12 mouse cellular contexts compared by ENCODE assay signal in the genomic region with DNA sequence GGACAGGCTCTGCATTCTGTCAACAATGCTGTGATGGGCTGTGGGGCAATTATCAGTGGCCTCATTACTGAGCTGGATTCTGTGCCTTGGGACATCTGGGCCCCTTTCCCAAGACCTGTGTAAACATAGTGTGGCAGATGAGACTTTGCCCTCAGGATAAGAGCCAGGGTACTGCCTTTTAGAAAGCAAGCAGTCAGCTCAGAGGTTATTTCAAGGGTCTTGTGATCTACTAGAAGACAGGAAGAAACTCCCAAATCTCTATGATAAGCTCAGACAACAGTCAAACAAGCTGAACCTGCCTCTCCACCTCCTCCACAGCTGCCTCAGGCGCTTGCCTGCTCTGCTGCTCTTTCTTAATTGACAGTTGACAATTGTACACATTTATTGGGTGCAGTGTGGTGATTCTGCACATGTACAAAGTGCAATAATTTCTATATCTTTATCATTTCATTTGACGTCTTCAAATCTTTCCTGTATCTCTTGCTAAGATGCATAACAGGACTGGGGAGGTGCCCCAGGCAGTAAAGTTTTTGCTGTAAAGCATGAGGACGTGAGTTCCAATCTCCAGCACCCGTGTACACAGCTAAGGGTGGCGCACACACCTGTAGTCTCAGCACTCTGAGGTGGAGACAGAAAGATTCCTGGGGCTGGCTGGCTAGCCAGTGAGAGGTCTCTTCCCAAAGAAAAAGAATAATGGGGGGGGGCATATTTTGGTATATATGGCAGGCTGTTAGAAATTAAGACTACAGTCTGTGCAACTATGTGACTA. TPM values are rescaled to one million over a fixed set of nuclear protein-coding genes. Genes with fewer than 3 reads are reported as not detected.
A peak's percentile ranks its signal among the peaks of the same experiment; 100 is the strongest.
DNase-seq lines count a peak whose midpoint lies in the region; ATAC-seq and TF ChIP-seq lines count a peak whose summit lies in the region.
"Had no signal": no experiment of that assay in that cellular context is flagged by ENCODE, and none has a peak within 500 bp of the region (broad histone marks: within the 10 kb centered on the region; RNA-seq: fewer than 3 reads in every experiment).

No protein-coding gene starts in this region.

- ATAC-seq in kidney, embryonic 16.5 days (ENCODE audit: low FRiP score, low TSS enrichment) = no peak
- peak; percentile 93 for ATAC-seq in intestine, embryonic 14.5 days (replicated peaks; ENCODE audit: low FRiP score, low TSS enrichment, low read depth)
- ATAC-seq in liver, embryonic 13.5 days (ENCODE audit: low read depth) = peak; percentile 77
- ATAC-seq in granulocyte monocyte progenitor cell, adult 5-6 weeks (replicated peaks; ENCODE audit: poor library complexity, severe bottlenecking) = no peak
- ATAC-seq in erythroid progenitor cell, adult 5-6 weeks (replicated peaks; ENCODE audit: low FRiP score, poor library complexity, severe bottlenecking) = no peak

- H3K36me3 ChIP-seq in kidney, embryonic 16.5 days (ENCODE audit: insufficient read depth, low read length) = no peaks in the 10 kb centered on the region
- H3K36me3 ChIP-seq in intestine, embryonic 14.5 days (ENCODE audit: control insufficient read depth, insufficient read depth, low read length) = no peaks in the 10 kb centered on the region
- H3K36me3 ChIP-seq in liver, embryonic 13.5 days = no peaks in the 10 kb centered on the region
- H3K36me3 ChIP-seq: embryonic facial prominence, embryonic 15.5 days; hindbrain, embryonic 15.5 days had no signal

- peaks cover 8% of the 10 kb centered on the region; the same call in 1 of the 2 replicates for H3K9me3 ChIP-seq in kidney, embryonic 16.5 days (ENCODE audit: low read length)
- H3K9me3 ChIP-seq in intestine, embryonic 14.5 days (ENCODE audit: control insufficient read depth, low read length) = 0 out of 2 replicates have a peak, but pooled peaks cover 6% of the 10 kb centered on the region
- no peaks in the 10 kb centered on the region for H3K9me3 ChIP-seq in liver, embryonic 13.5 days (replicated peaks)
- H3K9me3 ChIP-seq: embryonic facial prominence, embryonic 15.5 days; hindbrain, embryonic 15.5 days had no signal

- H3K4me2 ChIP-seq in kidney, embryonic 16.5 days (replicated peaks; ENCODE audit: low read depth, low read length) = no peak overlapping the region
- H3K4me2 ChIP-seq in intestine, embryonic 14.5 days (ENCODE audit: low read length) = no peak overlapping the region
- H3K4me2 ChIP-seq in liver, embryonic 13.5 days = no peak overlapping the region
- H3K4me2 ChIP-seq: embryonic facial prominence, embryonic 15.5 days; hindbrain, embryonic 15.5 days had no signal

- DNase-seq in kidney, adult 11 months = peak; percentile 65
- peak; percentile 39 for DNase-seq in embryo, embryonic 10 days (ENCODE audit: low spot score)
- DNase-seq in intestine, embryonic 14.5 days (ENCODE audit: low spot score) = peak; percentile 58
- no peak for DNase-seq in liver, embryonic 13.5 days
- no peak for DNase-seq in left cerebral cortex, adult 2 months (ENCODE audit: extremely low spot score in 1 of 2, low spot score in 2 of 2)
- DNase-seq: cerebellum, adult 2 months; lung, postnatal 4 days had no signal

- intact Hi-C loops in left cerebral cortex, adult 2 months (cut with DNase I) = no loop called here

- H3K4me3 ChIP-seq in kidney, embryonic 16.5 days (ENCODE audit: low read length) = no peak overlapping the region
- H3K4me3 ChIP-seq in intestine, embryonic 14.5 days (ENCODE audit: low read depth, low read length) = no peak overlapping the region
- H3K4me3 ChIP-seq in liver, embryonic 13.5 days (replicated peaks) = no peak overlapping the region
- no peak overlapping the region for H3K4me3 ChIP-seq in left cerebral cortex, adult 2 months
- H3K4me3 ChIP-seq: embryonic facial prominence, embryonic 15.5 days; hindbrain, embryonic 15.5 days had no signal

- H3K27me3 ChIP-seq in kidney, embryonic 16.5 days (ENCODE audit: insufficient read depth, low read length) = no peaks in the 10 kb centered on the region
- H3K27me3 ChIP-seq in intestine, embryonic 14.5 days (replicated peaks; ENCODE audit: control insufficient read depth, insufficient read depth, low read length) = no peaks in the 10 kb centered on the region
- no peaks in the 10 kb centered on the region for H3K27me3 ChIP-seq in liver, embryonic 13.5 days
- H3K27me3 ChIP-seq: embryonic facial prominence, embryonic 15.5 days; hindbrain, embryonic 15.5 days had no signal

- no peak for TF ChIP-seq CTCF in left cerebral cortex, adult 2 months (IDR thresholded peaks at IDR 0.05)

- no peak overlapping the region for H3K9ac ChIP-seq in kidney, embryonic 16.5 days (replicated peaks; ENCODE audit: low read length)
- no peak overlapping the region for H3K9ac ChIP-seq in intestine, embryonic 14.5 days (ENCODE audit: low read length)
- no peak overlapping the region for H3K9ac ChIP-seq in liver, embryonic 13.5 days
- H3K9ac ChIP-seq: embryonic facial prominence, embryonic 15.5 days; hindbrain, embryonic 15.5 days had no signal

- WGBS in kidney, embryonic 16.5 days = 75% methylated on average over 5 of the region's 5 CpGs
- 50% methylated on average over 5 of the region's 5 CpGs for WGBS in intestine, embryonic 14.5 days
- WGBS in liver, embryonic 13.5 days (ENCODE audit: insufficient replicate concordance) = 46% methylated on average over 5 of the region's 5 CpGs

- no peak overlapping the region for H3K27ac ChIP-seq in kidney, embryonic 16.5 days (ENCODE audit: low read length)
- H3K27ac ChIP-seq in intestine, embryonic 14.5 days (ENCODE audit: low read depth) = no peak overlapping the region
- H3K27ac ChIP-seq in liver, embryonic 13.5 days = 0 out of 2 replicates have a peak overlapping the region, but pooled peaks have one; percentile 9
- H3K27ac ChIP-seq in left cerebral cortex, adult 2 months = no peak overlapping the region
- H3K27ac ChIP-seq: embryonic facial prominence, embryonic 15.5 days; hindbrain, embryonic 15.5 days had no signal

- 0 out of 2 replicates have a peak, but pooled peaks cover 2% of the 10 kb centered on the region for H3K4me1 ChIP-seq in kidney, embryonic 16.5 days (ENCODE audit: insufficient read depth, low read length)
- H3K4me1 ChIP-seq in intestine, embryonic 14.5 days (replicated peaks; ENCODE audit: control insufficient read depth, insufficient read depth, low read length) = peaks cover 2% of the 10 kb centered on the region; the same call in 1 of the 2 replicates
- H3K4me1 ChIP-seq in liver, embryonic 13.5 days (replicated peaks) = 0 out of 2 replicates have a peak, but pooled peaks cover 4% of the 10 kb centered on the region
- H3K4me1 ChIP-seq: hindbrain, embryonic 15.5 days had no signal

RNA-seq across cellular contexts. Expression of gene Fdx1, which starts 32.2 kb away (rescaled TPM):
- polyA plus RNA-seq in kidney, embryonic 16.5 days (2015; fragmentation: Nextera tagmentation; extraction: Ambion mirVana) = 114 and 119 TPM in 2 replicates
- polyA plus RNA-seq in intestine, embryonic 14.5 days (2014; fragmentation: Nextera tagmentation; extraction: Ambion mirVana) = 66.9 and 67.4 TPM in 2 replicates
- polyA plus RNA-seq in liver, embryonic 13.5 days (2015; fragmentation: Nextera tagmentation; extraction: Ambion mirVana) = 30.3 and 31.9 TPM in 2 replicates
- 17.2 and 25.1 TPM in 2 replicates for total RNA-seq in granulocyte monocyte progenitor cell, adult 5-6 weeks (2014; fragmentation: Nextera tagmentation)
- 10.9 and 11.7 TPM in 2 replicates for total RNA-seq in granulocyte monocyte progenitor cell, adult 5-6 weeks (2017)
- 2.9 and 3.4 TPM in 2 replicates for total RNA-seq in erythroid progenitor cell, adult 5-6 weeks (2015; ENCODE audit: low replicate concordance)
- total RNA-seq in erythroid progenitor cell, adult 5-6 weeks (2017; ENCODE audit: low replicate concordance) = not detected in 2 replicates
- 10 to 100 TPM; 17.3 to 21.7 TPM for total RNA-seq in left cerebral cortex, adult 2 months (2021)

RNA-seq across cellular contexts. Expression of gene Rdx, which starts 51.5 kb away (rescaled TPM):
- 119 and 122 TPM in 2 replicates for polyA plus RNA-seq in kidney, embryonic 16.5 days (2015; fragmentation: Nextera tagmentation; extraction: Ambion mirVana)
- polyA plus RNA-seq in intestine, embryonic 14.5 days (2014; fragmentation: Nextera tagmentation; extraction: Ambion mirVana) = 98.6 and 114 TPM in 2 replicates
- 74.7 and 93.0 TPM in 2 replicates for polyA plus RNA-seq in liver, embryonic 13.5 days (2015; fragmentation: Nextera tagmentation; extraction: Ambion mirVana)
- 76.5 and 83.0 TPM in 2 replicates for total RNA-seq in granulocyte monocyte progenitor cell, adult 5-6 weeks (2014; fragmentation: Nextera tagmentation)
- 178 and 213 TPM in 2 replicates for total RNA-seq in granulocyte monocyte progenitor cell, adult 5-6 weeks (2017)
- total RNA-seq in erythroid progenitor cell, adult 5-6 weeks (2015; ENCODE audit: low replicate concordance) = 45.0 and 51.1 TPM in 2 replicates
- total RNA-seq in erythroid progenitor cell, adult 5-6 weeks (2017; ENCODE audit: low replicate concordance) = 79.0 and 85.2 TPM in 2 replicates
- 10 to 100 TPM; 43.8 to 46.0 TPM for total RNA-seq in left cerebral cortex, adult 2 months (2021)

Comparison
In these comparisons a context has a peak if more than half of its experiments do, and no peak if none do; other contexts are left out.
1. DNase-seq: peak in kidney, adult 11 months (single experiment), embryo, embryonic 10 days (single experiment) and intestine, embryonic 14.5 days (single experiment); none in liver, embryonic 13.5 days (single experiment) and left cerebral cortex, adult 2 months (0 of 2).
2. ATAC-seq: peak in intestine, embryonic 14.5 days (single experiment) and liver, embryonic 13.5 days (single experiment); none in kidney, embryonic 16.5 days (single experiment), granulocyte monocyte progenitor cell, adult 5-6 weeks (single experiment) and erythroid progenitor cell, adult 5-6 weeks (single experiment).